Mouse (Mus musculus): ENCODE data around the gene Slc25a13. TPM values are rescaled to one million over a fixed set of nuclear protein-coding genes. Genes with fewer than 3 reads are reported as not detected.

Slc25a13 gene
- polyA plus RNA-seq, 1 experiment = not detected

DNA sequence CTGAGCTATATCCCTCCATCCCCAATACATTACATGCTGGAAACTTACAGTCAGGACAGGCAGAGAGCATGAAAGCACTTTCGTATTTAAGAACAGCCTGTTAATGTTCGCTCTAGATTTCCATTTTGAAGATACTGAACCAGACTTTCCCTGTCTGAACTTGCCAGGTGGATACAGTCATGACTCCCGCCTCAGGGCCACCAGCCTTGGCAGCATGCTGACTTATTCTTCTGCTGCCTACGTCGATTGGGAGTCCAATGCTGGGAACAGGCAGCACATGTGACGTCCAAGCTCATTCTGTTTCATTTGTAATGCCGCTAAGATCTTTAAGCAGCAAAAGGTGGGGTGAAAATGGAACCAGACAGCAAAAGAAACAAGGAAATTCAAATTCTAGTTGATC, 5.7 kb upstream of the Slc25a13 start:
- Histone ChIP-seq H3K4me1 (ENCODE audit: control insufficient read depth, insufficient read depth, low read length) (no peaks in the 10 kb centered on the region), H3K4me3 (ENCODE audit: insufficient read depth, low read depth, low read length) (no peak overlapping the region), H3K27ac (ENCODE audit: insufficient read depth, low read depth, low read length) (no peak overlapping the region)
- TF ChIP-seq POLR2A (IDR thresholded peaks at IDR 0.05; ENCODE audit: insufficient read depth, low read depth, low read length) (no peak), CTCF (IDR thresholded peaks at IDR 0.05; ENCODE audit: insufficient read depth, low read depth, low read length) (no peak)
- 83% methylated on average over 7 of the region's 7 CpGs for WGBS

GRCm38 (mm10) chr6:6220574-6220973, 3.6 kb upstream of the Slc25a13 start:
- TF ChIP-seq POLR2A (IDR thresholded peaks at IDR 0.05; ENCODE audit: insufficient read depth, low read depth, low read length) (no peak), CTCF (IDR thresholded peaks at IDR 0.05; ENCODE audit: insufficient read depth, low read depth, low read length) (no peak)
- H3K4me1 ChIP-seq (ENCODE audit: control insufficient read depth, insufficient read depth, low read length) = peaks cover 10% of the 10 kb centered on the region
- 88% methylated on average over 3 of the region's 3 CpGs for WGBS
- H3K4me3 ChIP-seq (ENCODE audit: insufficient read depth, low read depth, low read length) = no peak overlapping the region
- H3K27ac ChIP-seq (ENCODE audit: insufficient read depth, low read depth, low read length) = no peak overlapping the region

DNA sequence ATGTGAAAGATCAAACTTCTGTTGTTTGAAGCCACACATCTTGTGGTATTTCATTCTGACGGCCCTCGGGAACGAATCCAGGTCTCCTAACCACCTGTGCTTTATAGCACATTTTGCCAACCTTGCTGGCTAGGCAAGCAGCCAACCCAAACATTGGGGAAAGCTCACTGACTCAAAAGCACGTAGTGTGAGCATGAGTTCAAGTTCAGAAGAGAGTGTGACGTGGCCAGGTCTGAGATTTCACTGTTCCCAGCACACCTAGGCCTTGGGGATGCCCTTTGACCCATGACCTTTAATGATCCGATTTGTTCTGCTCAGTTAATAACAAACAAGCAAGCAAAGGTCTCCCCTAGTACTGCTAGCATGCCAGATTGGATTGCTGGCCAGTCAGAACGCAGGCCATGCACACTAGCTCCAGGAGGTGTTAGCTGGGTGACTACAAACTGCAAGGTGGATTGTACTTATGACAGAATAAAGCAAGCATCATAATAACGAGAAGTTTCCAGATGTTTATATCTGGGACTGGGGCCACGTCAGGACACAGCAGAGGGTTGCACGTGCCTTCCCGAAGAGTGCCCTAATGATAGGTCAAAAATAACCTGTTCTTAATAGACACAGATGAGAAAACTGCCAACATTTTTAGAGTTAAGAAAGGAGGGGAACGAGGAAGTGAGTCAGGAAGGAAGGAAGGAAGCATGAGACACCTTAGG, 2.8 kb upstream of the Slc25a13 start:
- no peak overlapping the region for H3K4me3 ChIP-seq (ENCODE audit: insufficient read depth, low read depth, low read length)
- H3K4me1 ChIP-seq (ENCODE audit: control insufficient read depth, insufficient read depth, low read length) = peaks cover 10% of the 10 kb centered on the region
- no peak overlapping the region for H3K27ac ChIP-seq (ENCODE audit: insufficient read depth, low read depth, low read length)
- TF ChIP-seq POLR2A (IDR thresholded peaks at IDR 0.05; ENCODE audit: insufficient read depth, low read depth, low read length) = no peak
- no peak for TF ChIP-seq CTCF (IDR thresholded peaks at IDR 0.05; ENCODE audit: insufficient read depth, low read depth, low read length)
- WGBS = 83% methylated on average over 12 of the region's 12 CpGs

DNA sequence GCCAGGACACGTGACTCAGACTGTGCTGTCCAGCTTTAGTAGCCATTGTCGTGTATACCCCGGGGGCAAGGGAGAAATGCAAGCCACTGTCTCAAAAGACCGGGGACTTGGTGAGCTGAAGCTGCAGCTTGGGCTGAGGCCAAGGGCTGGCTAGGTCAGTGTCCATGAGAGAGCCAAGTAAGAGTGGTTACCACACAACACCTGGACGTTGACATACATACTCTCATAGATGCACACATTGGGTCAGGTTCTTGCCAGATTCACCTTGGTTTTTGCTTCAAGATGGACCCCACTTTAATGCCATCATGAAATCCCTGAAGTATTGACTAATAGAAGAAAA, 283 bp upstream of the Slc25a13 start:
- 24% methylated on average over 5 of the region's 5 CpGs for WGBS

DNA sequence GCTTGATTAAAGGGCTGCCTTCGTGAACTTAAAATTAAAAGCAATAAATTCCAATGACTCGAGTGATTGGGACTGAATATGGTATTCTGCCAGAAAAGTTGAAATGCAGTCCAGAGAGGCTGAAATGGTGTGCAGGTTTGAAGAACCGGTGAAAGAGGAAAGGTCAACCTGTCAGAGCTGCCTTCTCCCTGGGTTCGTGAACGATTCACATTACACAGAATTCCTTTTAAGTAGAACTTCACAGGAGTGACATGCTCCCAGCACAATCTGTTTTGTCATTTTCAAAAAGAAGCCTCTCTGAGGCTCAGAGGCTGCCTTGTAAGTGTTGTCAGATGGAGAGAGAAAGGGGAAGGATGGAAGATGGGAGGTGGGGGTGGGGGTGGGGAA, 860 bp downstream of the Slc25a13 start:
- Histone ChIP-seq H3K4me1 (ENCODE audit: control insufficient read depth, insufficient read depth, low read length) (peaks cover 15% of the 10 kb centered on the region), H3K4me3 (ENCODE audit: insufficient read depth, low read depth, low read length) (no peak overlapping the region), H3K27ac (ENCODE audit: insufficient read depth, low read depth, low read length) (no peak overlapping the region)
- TF ChIP-seq CTCF (IDR thresholded peaks at IDR 0.05; ENCODE audit: insufficient read depth, low read depth, low read length) (no peak), POLR2A (IDR thresholded peaks at IDR 0.05; ENCODE audit: insufficient read depth, low read depth, low read length) (no peak)
- WGBS = 82% methylated on average over 5 of the region's 5 CpGs

More for the DNA sequence above, 283 bp upstream of the Slc25a13 start:
- Histone ChIP-seq H3K27ac (ENCODE audit: insufficient read depth, low read depth, low read length) (no peak overlapping the region), H3K4me1 (ENCODE audit: control insufficient read depth, insufficient read depth, low read length) (peaks cover 13% of the 10 kb centered on the region), H3K4me3 (ENCODE audit: insufficient read depth, low read depth, low read length) (peak overlapping the region; percentile 61)
- TF ChIP-seq POLR2A (IDR thresholded peaks at IDR 0.05; ENCODE audit: insufficient read depth, low read depth, low read length) (no peak), CTCF (IDR thresholded peaks at IDR 0.05; ENCODE audit: insufficient read depth, low read depth, low read length) (no peak)

GRCm38 (mm10) chr6:6212360-6213310, 4.3 kb downstream of the Slc25a13 start:
- Histone ChIP-seq H3K4me3 (ENCODE audit: insufficient read depth, low read depth, low read length) (no peak overlapping the region), H3K4me1 (ENCODE audit: control insufficient read depth, insufficient read depth, low read length) (peaks cover 15% of the 10 kb centered on the region), H3K27ac (ENCODE audit: insufficient read depth, low read depth, low read length) (peak overlapping the region; percentile 75; the same call in 1 of the 2 replicates)
- TF ChIP-seq CTCF (IDR thresholded peaks at IDR 0.05; ENCODE audit: insufficient read depth, low read depth, low read length) (no peak), POLR2A (IDR thresholded peaks at IDR 0.05; ENCODE audit: insufficient read depth, low read depth, low read length) (no peak)
- WGBS = 54% methylated on average over 8 of the region's 8 CpGs

DNA sequence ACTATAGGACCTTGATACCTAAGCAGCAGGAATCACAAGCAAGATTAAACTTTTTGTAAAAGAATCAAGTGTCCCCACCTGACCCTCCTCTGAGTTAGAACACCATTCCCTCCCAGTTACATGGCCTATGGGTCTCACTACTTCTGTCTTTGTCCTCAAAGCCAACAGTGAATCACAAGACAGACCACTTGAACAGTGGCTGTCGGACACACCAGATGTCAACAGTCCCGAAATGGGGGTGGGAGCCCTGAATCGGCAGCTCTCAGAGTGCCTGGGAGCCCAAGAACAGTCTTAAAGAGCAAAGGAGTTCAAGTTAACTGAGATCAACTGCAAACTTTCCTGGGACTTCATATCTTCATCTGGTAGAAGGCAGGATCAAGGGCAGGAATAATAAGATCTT, 5.0 kb downstream of the Slc25a13 start:
- Histone ChIP-seq H3K4me3 (ENCODE audit: insufficient read depth, low read depth, low read length) (no peak overlapping the region), H3K27ac (ENCODE audit: insufficient read depth, low read depth, low read length) (no peak overlapping the region), H3K4me1 (ENCODE audit: control insufficient read depth, insufficient read depth, low read length) (peaks cover 11% of the 10 kb centered on the region)
- WGBS = 93% methylated on average over 3 of the region's 3 CpGs
- TF ChIP-seq POLR2A (IDR thresholded peaks at IDR 0.05; ENCODE audit: insufficient read depth, low read depth, low read length) (no peak), CTCF (IDR thresholded peaks at IDR 0.05; ENCODE audit: insufficient read depth, low read depth, low read length) (no peak)

- WGBS = 96% methylated on average over 7 of the region's 7 CpGs
- Histone ChIP-seq H3K4me1 (ENCODE audit: control insufficient read depth, insufficient read depth, low read length) (peaks cover 5% of the 10 kb centered on the region; the same call in 1 of the 2 replicates), H3K27ac (ENCODE audit: insufficient read depth, low read depth, low read length) (no peak overlapping the region), H3K4me3 (ENCODE audit: insufficient read depth, low read depth, low read length) (no peak overlapping the region)
- TF ChIP-seq POLR2A (IDR thresholded peaks at IDR 0.05; ENCODE audit: insufficient read depth, low read depth, low read length) (no peak), CTCF (IDR thresholded peaks at IDR 0.05; ENCODE audit: insufficient read depth, low read depth, low read length) (no peak)
These were observed 6.3 kb downstream of the Slc25a13 start for GRCm38 (mm10) chr6:6210637-6211036.
